Mouse (Mus musculus) right cerebral cortex, adult 2 months (tissue): ENCODE measurements around the gene Ank2.

Experiments used
- DNase-seq, 2 experiments: peaks; one replicate each; pipeline ENCODE4 v3.0.0; 2021 to 2022; ENCODE audit warnings: low spot score in 2 of 2

Gene Ank2

GRCm38 (mm10) chr3:127023992-127024391, 475.2 kb downstream of the Ank2 start:
- no peak for DNase-seq

GRCm38 (mm10) chr3:127020167-127020566, 479.0 kb downstream of the Ank2 start:
- DNase-seq: no peak

GRCm38 (mm10) chr3:127019728-127020127, 479.4 kb downstream of the Ank2 start:
- DNase-seq: no peak

GRCm38 (mm10) chr3:127019109-127019508, 480.0 kb downstream of the Ank2 start:
- DNase-seq: no peak

- DNase-seq: no peak
These were observed 481.6 kb downstream of the Ank2 start for GRCm38 (mm10) chr3:127017523-127017922.

GRCm38 (mm10) chr3:127015596-127015995, 483.6 kb downstream of the Ank2 start:
- DNase-seq: no peak

GRCm38 (mm10) chr3:127015175-127015574, 484.0 kb downstream of the Ank2 start:
- DNase-seq: no peak

- DNase-seq: no peak
These were observed 485.2 kb downstream of the Ank2 start for GRCm38 (mm10) chr3:127013976-127014375.

GRCm38 (mm10) chr3:127012525-127012924, 486.6 kb downstream of the Ank2 start:
- DNase-seq: no peak

GRCm38 (mm10) chr3:127005898-127006673, 493.1 kb downstream of the Ank2 start:
- DNase-seq: no peak

GRCm38 (mm10) chr3:127004860-127005633, 494.1 kb downstream of the Ank2 start:
- DNase-seq: no peak

- DNase-seq: no peak
These were observed 495.2 kb downstream of the Ank2 start for GRCm38 (mm10) chr3:127003946-127004345.

- DNase-seq: no peak
These were observed 500.4 kb downstream of the Ank2 start for GRCm38 (mm10) chr3:126998742-126999112.

- DNase-seq: peak; percentile 64 to 82
These were observed 501.0 kb downstream of the Ank2 start for GRCm38 (mm10) chr3:126998008-126998741.

- no peak for DNase-seq
These were observed 501.7 kb downstream of the Ank2 start for GRCm38 (mm10) chr3:126997391-126998007.

GRCm38 (mm10) chr3:126996721-126997120, 502.4 kb downstream of the Ank2 start:
- DNase-seq: no peak

GRCm38 (mm10) chr3:126995970-126996369, 503.2 kb downstream of the Ank2 start:
- no peak for DNase-seq

GRCm38 (mm10) chr3:126994149-126994548, 505.0 kb downstream of the Ank2 start:
- no peak for DNase-seq

- DNase-seq: no peak
These were observed 509.2 kb downstream of the Ank2 start for GRCm38 (mm10) chr3:126989936-126990335.

GRCm38 (mm10) chr3:126986687-126987086, 512.5 kb downstream of the Ank2 start:
- DNase-seq: no peak

- no peak for DNase-seq
These were observed 516.3 kb downstream of the Ank2 start for GRCm38 (mm10) chr3:126982814-126983213.

- DNase-seq: no peak
These were observed 518.0 kb downstream of the Ank2 start for GRCm38 (mm10) chr3:126981163-126981562.
